Mouse (Mus musculus) embryonic facial prominence, embryonic 15.5 days (tissue): Measurements from ENCODE around the gene Ppid. TPM values are rescaled to one million over a fixed set of nuclear protein-coding genes. Genes with fewer than 3 reads are reported as not detected.
"Not testable (repeated sequence)": the region's sequence is repeated elsewhere in the genome, so short reads cannot be mapped to it uniquely, and the experiment has no call there.

Experiments
- ATAC-seq: fragments of 200-750 bp; cut with Nextera tagmentation; 2 replicates; pipeline ENCODE4 v1.8.0; 2017; ENCODE audit warnings: low read depth, moderate TSS enrichment; ENCODE audit not compliant: insufficient number of reproducible peaks, low FRiP score, low TSS enrichment
- H3K27ac ChIP-seq: fragments of 300-500 bp; sonication (generic); replicated peaks from 2 replicates; pipeline ENCODE4 v1.5.1; 2015; ENCODE audit warnings: mild to moderate bottlenecking, inconsistent platforms
- H3K27me3 ChIP-seq: fragments of 300-500 bp; sonication (generic); 2 replicates; pipeline ENCODE4 v1.6.1; 2015; ENCODE audit warnings: inconsistent platforms
- H3K36me3 ChIP-seq: fragments of 300-500 bp; sonication (generic); 2 replicates; pipeline ENCODE4 v1.6.1; 2015; ENCODE audit warnings: mild to moderate bottlenecking, inconsistent platforms
- H3K4me1 ChIP-seq: fragments of 300-500 bp; sonication (generic); 2 replicates; pipeline ENCODE4 v1.6.1; 2015; ENCODE audit warnings: inconsistent platforms
- H3K4me2 ChIP-seq: fragments of 300-500 bp; sonication (generic); replicated peaks from 2 replicates; pipeline ENCODE4 v1.6.1; 2015; ENCODE audit warnings: mild to moderate bottlenecking, inconsistent platforms
- H3K4me3 ChIP-seq: fragments of 300-500 bp; sonication (generic); replicated peaks from 2 replicates; pipeline ENCODE4 v1.5.1; 2015; ENCODE audit warnings: mild to moderate bottlenecking, inconsistent platforms
- H3K9ac ChIP-seq: fragments of 300-500 bp; sonication (generic); 2 replicates; pipeline ENCODE4 v1.6.1; 2015; ENCODE audit warnings: inconsistent platforms
- H3K9me3 ChIP-seq: fragments of 300-500 bp; sonication (generic); replicated peaks from 2 replicates; pipeline ENCODE4 v1.6.1; 2016; ENCODE audit warnings: inconsistent platforms
- WGBS: fragments of 180-500 bp; shearing (Covaris S2); methylation state at CpG from one replicate; pipeline ENCODE4 v1.1.7; 2015; 5-methylcytosine and 5-hydroxymethylcytosine counted together
- polyA plus RNA-seq: library from polyadenylated mRNA; unstranded; fragments of >200 nt; fragmentation: Nextera tagmentation; extraction: Ambion mirVana; gene quantifications from 2 replicates; pipeline ENCODE4 v1.2.1, GENCODE M21; 2015

Ppid gene
- polyA plus RNA-seq, 1 experiment from 2014 or later: 158 TPM

DNA sequence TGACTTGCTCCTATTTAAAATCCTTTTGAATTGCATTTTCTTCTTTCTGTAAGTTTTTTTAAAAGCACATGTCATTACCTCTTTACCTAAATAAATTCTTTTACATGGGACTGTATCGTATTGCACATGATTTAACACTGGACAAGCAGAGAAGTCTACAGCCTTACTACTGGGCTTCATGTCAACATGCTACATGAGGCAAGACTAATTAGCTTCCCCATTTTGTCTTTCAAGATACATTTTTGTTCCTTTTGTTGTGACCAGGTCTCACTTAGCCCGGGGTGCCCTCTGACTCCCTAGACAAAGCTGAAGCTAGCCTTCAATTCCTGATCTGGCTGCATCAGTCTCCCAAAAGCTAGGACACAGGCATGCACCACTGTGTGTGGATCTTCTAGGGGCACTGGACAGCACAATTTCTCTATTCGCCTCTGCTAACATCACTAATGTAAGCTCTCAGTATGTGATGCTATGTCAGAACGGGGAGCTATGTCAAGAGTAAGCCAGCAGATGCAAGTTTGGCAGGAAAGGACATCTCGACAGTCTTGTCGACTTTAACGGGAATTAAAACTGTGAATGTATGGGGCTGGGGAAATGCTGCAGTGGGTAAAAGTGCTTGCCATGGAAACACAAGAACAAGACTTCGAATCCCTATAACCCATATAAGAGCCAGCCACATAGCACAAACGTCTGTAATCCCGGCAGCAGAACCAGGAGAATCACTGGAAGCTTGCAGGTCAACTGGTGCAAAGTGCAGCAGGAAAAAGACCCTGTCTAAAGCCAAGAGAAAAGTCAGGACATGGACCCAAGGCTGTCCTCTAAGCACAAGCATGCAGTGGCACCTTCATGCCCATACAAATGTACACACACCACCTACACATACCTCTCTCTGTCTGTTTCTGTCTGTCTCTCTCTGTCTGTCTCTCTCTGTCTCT, 29.1 kb upstream of the Ppid start:
- 87% methylated on average over 10 of the region's 10 CpGs for WGBS
- Histone ChIP-seq H3K4me3 (no peak overlapping the region), H3K9me3 (no peaks in the 10 kb centered on the region), H3K9ac (no peak overlapping the region), H3K4me1 (peaks cover 7% of the 10 kb centered on the region), H3K27me3 (no peaks in the 10 kb centered on the region), H3K27ac (no peak overlapping the region), H3K36me3 (no peaks in the 10 kb centered on the region), H3K4me2 (no peak overlapping the region)
- ATAC-seq: no peak

- Histone ChIP-seq H3K36me3 (no peaks in the 10 kb centered on the region), H3K9me3 (no peaks in the 10 kb centered on the region), H3K27me3 (no peaks in the 10 kb centered on the region), H3K9ac (no peak overlapping the region), H3K27ac (no peak overlapping the region), H3K4me3 (no peak overlapping the region), H3K4me1 (peaks cover 11% of the 10 kb centered on the region), H3K4me2 (no peak overlapping the region)
- no peak for ATAC-seq
- 65% methylated on average over 2 of the region's 2 CpGs for WGBS
These were observed 27.6 kb upstream of the Ppid start for GRCm38 (mm10) chr3:79563511-79563910.

DNA sequence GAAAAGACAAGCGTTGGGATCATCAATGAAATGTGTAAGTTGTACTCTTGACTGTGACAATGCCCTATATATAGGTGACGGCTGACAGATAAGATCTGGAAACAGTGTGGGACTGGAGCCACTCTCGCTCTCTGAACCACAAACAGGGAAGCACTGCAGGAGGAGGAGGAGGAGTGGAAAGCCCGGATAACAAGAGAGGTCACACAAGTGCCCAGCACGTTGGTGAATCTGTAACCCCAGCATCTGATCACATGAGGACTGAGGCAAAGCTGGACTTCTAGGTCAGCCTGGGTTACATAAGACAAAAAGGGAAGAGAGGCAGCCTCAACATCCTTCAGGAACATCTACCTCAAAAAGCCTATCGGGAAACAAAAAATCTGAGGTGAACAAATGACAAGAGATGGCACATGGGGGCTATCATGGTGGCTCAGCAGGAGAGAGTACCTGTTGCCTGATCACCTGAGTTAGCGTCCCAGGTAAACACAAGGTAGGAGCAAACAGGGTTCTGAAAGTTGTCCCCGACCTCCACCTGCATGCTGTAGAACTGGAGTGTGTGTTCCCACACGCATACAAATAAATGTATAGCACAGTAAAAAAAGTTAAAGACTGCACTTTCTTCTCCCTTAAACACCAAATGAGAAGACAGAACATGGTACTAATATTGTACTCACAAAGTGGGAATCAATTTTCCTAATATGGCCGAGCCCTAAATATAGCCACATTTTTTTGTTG, 26.1 kb upstream of the Ppid start:
- no peaks in the 10 kb centered on the region for H3K36me3 ChIP-seq
- H3K4me2 ChIP-seq: no peak overlapping the region
- H3K4me3 ChIP-seq: no peak overlapping the region
- ATAC-seq: no peak
- peaks cover 12% of the 10 kb centered on the region for H3K4me1 ChIP-seq
- H3K9ac ChIP-seq: no peak overlapping the region
- H3K9me3 ChIP-seq: no peaks in the 10 kb centered on the region
- no peaks in the 10 kb centered on the region for H3K27me3 ChIP-seq
- H3K27ac ChIP-seq: no peak overlapping the region
- WGBS: 78% methylated on average over 10 of the region's 10 CpGs

GRCm38 (mm10) chr3:79566716-79567691, 24.1 kb upstream of the Ppid start:
- no peaks in the 10 kb centered on the region for H3K9me3 ChIP-seq
- peak overlapping the region; percentile 78; the same call in 1 of the 2 replicates for H3K27ac ChIP-seq
- peak overlapping the region; percentile 69 for H3K9ac ChIP-seq
- H3K4me1 ChIP-seq: peaks cover 12% of the 10 kb centered on the region
- 1% methylated on average over 58 of the region's 60 CpGs for WGBS
- peak overlapping the region; percentile 83 for H3K4me2 ChIP-seq
- H3K4me3 ChIP-seq: peak overlapping the region; percentile 82
- no peaks in the 10 kb centered on the region for H3K27me3 ChIP-seq
- no peaks in the 10 kb centered on the region for H3K36me3 ChIP-seq
- no peak; the same call in 1 of the 2 replicates for ATAC-seq

DNA sequence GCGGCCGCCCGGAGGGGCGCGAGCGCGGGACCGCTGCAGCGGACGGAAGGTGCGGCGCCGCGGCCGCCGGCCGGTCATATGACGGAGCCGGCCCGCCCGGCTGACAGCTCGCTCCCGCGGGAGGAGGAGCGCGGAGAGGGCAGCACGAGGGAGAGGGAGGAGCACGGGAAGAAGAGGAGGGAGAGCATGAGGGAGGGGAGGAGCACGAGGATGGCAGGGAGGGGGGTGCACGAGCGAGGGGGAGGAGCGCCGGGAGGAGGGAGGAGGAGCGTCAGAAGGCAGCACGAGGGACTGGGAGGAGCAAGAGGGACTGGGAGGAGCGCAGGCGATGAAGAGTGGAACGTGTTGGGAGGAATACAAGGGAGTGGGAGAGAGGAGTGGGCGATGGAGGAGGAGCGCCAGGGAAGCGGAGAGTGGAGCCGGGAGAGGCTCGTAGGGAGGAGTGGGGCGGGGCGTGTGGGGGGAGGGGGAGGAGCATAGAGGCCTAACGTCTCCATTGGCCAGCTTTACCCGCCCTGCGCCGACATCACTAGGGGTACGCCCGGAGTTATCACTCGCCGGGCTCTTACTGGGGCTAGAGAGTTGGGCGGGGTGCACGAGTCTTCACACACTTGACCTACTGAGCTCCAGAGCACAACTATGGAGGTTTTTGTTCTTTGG, 23.3 kb upstream of the Ppid start, which contains the start of gene Fnip2:
Fnip2 (minus strand) TSS at position 94 of the 660 bp plus-strand sequence.
- under 1% methylated on average over 53 of the region's 55 CpGs for WGBS
- Histone ChIP-seq H3K4me1 (peaks cover 12% of the 10 kb centered on the region), H3K4me2 (peak within 1 kb of the TSS; percentile 83), H3K27ac (peak within 1 kb of the TSS; percentile 78), H3K36me3 (no peaks in the 10 kb centered on the region), H3K27me3 (no peaks in the 10 kb centered on the region), H3K9me3 (no peaks in the 10 kb centered on the region), H3K4me3 (peak within 1 kb of the TSS; percentile 82), H3K9ac (peak within 1 kb of the TSS; percentile 69)
- peak; percentile 94 for ATAC-seq

DNA sequence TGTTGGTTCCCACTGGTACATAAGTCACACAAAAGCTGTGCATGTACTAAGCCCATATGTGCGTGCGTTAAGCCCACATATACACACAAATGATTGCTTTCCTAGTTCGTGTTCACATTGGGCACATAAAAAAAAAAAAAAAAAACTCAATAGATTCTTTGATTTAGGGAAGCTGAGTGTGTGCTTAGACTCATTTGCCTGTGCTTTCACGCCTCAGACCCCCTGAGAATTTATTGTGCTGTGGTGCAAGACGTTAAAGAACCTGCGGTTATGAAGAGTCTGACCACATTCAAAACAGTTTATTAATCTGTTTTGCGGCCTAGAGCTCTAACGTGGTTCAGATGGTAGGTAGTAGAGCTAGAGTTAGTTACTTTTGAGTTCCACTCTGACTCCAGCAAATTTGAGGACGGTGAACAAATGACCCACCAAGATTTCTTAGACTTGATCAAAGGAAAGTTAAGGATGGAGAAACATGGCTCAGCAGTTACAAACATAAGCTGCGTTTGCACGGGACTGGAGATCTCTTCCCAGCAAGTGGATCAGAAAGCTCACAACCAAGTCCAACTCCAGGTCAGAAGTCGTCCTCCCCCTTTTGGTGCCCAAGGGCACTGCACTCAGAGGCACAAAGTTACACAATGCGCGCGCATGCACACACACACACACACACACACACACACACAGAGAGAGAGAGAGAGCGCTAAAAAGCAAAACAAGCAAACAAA, 22.4 kb upstream of the Ppid start:
- Histone ChIP-seq H3K36me3 (no peaks in the 10 kb centered on the region), H3K4me2 (peak overlapping the region; percentile 83; the same call in 1 of the 2 replicates), H3K27me3 (no peaks in the 10 kb centered on the region), H3K27ac (peak overlapping the region; percentile 78), H3K9me3 (no peaks in the 10 kb centered on the region), H3K4me3 (peak overlapping the region; percentile 82), H3K4me1 (peaks cover 12% of the 10 kb centered on the region), H3K9ac (no peak overlapping the region)
- no peak for ATAC-seq
- 84% methylated on average over 16 of the region's 16 CpGs for whole genome bisulfite sequencing

DNA sequence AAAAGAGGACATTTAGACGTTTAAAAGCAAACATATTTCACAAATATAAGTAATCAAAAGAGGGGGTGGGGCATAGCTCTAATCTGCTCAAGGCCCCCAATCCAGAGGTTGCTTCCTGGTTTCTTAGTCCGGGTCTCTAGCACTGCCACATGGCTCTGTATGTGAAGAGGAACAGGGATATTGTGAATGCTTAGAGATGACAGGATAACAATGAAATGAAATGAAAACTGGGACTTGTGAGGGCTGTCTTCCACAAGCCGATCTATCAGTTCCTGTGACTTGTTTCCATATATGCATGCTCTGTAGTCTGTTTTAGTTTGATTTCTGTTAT, 21.8 kb upstream of the Ppid start:
- H3K4me3 ChIP-seq: no peak overlapping the region
- H3K9me3 ChIP-seq: no peaks in the 10 kb centered on the region
- H3K4me2 ChIP-seq: no peak overlapping the region
- 77% methylated on average over 3 of the region's 3 CpGs for WGBS
- H3K4me1 ChIP-seq: peaks cover 12% of the 10 kb centered on the region
- H3K27ac ChIP-seq: no peak overlapping the region
- H3K9ac ChIP-seq: no peak overlapping the region
- no peaks in the 10 kb centered on the region for H3K36me3 ChIP-seq
- no peak for ATAC-seq
- H3K27me3 ChIP-seq: no peaks in the 10 kb centered on the region

GRCm38 (mm10) chr3:79572399-79572798, 18.7 kb upstream of the Ppid start:
- no peak overlapping the region for H3K27ac ChIP-seq
- no peaks in the 10 kb centered on the region for H3K36me3 ChIP-seq
- H3K4me2 ChIP-seq: no peak overlapping the region
- no peak overlapping the region for H3K9ac ChIP-seq
- no peak overlapping the region for H3K4me3 ChIP-seq
- peaks cover 9% of the 10 kb centered on the region; the same call in 1 of the 2 replicates for H3K4me1 ChIP-seq
- no peaks in the 10 kb centered on the region for H3K27me3 ChIP-seq
- no peaks in the 10 kb centered on the region for H3K9me3 ChIP-seq
- ATAC-seq: no peak
- 58% methylated on average over 3 of the region's 3 CpGs for WGBS

GRCm38 (mm10) chr3:79573376-79573775, 17.8 kb upstream of the Ppid start:
- not testable (repeated sequence) for H3K9me3 ChIP-seq
- WGBS: 90% methylated on average over 5 of the region's 5 CpGs

GRCm38 (mm10) chr3:79574336-79574735, 16.8 kb upstream of the Ppid start:
- WGBS: 86% methylated on average over 3 of the region's 3 CpGs
- Histone ChIP-seq H3K4me3 (no peak overlapping the region), H3K27me3 (no peaks in the 10 kb centered on the region), H3K4me2 (no peak overlapping the region), H3K4me1 (0 out of 2 replicates have a peak, but pooled peaks cover 4% of the 10 kb centered on the region), H3K36me3 (no peaks in the 10 kb centered on the region), H3K27ac (no peak overlapping the region), H3K9ac (no peak overlapping the region), H3K9me3 (no peaks in the 10 kb centered on the region)
- no peak for ATAC-seq

More at GRCm38 (mm10) chr3:79573376-79573775, 17.8 kb upstream of the Ppid start:
- not testable (repeated sequence) for H3K4me1 ChIP-seq, H3K4me3 ChIP-seq, H3K4me2 ChIP-seq, H3K9ac ChIP-seq, H3K36me3 ChIP-seq, H3K27ac ChIP-seq, H3K27me3 ChIP-seq, ATAC-seq
